Mouse (Mus musculus): ENCODE measurements around the gene Smc4. TPM values are rescaled to one million over a fixed set of nuclear protein-coding genes. Genes with fewer than 3 reads are reported as not detected.

The Smc4 gene
- polyA plus RNA-seq, 1 experiment from 2014 or later = 172 TPM

DNA sequence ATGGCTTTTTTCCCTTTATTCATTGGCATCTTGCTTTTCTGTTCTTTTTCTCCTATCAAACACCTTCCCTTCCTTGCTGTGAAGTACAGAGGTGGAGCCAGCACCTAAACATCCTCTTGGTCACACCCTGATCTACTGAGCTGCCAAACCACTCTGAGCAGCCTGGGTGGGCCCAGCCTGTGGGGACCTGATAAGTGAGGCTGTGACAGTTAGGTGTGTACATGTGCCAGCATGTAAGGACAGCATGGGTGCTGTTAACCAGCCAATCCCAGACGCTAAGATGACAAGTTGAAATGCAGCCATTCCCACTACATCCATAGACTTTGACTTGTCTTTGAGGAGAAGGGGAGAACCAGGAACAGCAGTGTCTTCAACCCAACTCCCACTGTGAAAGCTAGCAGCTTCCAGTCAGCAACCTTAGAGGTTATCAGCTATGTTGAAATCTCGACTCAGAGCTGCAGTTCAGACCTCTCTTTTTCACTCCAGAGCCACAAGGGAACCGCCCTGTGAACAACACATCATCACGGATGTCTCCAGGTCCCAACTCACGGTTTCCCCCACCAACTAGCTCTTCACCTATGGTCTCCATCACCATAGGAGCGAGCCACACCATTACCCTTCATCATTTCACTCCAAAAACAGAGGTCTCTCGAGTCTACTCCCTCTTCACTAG lies 50.4 kb downstream of the Smc4 start:
- no peak for ATAC-seq (ENCODE audit: low FRiP score, low read depth)
- WGBS = 84% methylated on average over 7 of the region's 7 CpGs
- Histone ChIP-seq H3K36me3 (no peaks in the 10 kb centered on the region), H3K4me3 (no peak overlapping the region), H3K27me3 (no peaks in the 10 kb centered on the region), H3K4me2 (replicated peaks) (no peak overlapping the region), H3K9ac (replicated peaks) (no peak overlapping the region), H3K9me3 (no peaks in the 10 kb centered on the region), H3K4me1 (no peaks in the 10 kb centered on the region), H3K27ac (replicated peaks) (no peak overlapping the region)

DNA sequence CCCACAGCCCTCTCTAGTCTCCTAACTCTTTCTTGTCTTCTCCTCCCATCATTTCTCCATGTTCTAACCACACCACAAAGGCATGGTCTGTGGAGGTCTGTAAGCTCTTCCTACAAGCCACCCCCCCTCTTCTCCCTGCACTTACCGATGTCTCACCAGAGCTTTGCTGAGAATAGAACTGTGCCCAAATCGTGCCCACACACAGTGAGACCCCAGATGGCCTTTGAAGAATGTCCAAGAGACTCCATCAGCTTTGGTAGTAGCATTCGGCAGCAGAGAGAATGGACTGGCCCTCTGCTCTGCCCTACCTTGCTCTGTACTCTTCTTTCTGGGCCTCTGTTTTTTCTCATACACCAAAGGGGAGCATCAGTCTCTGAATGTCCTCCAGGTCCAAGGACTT lies 51.3 kb downstream of the Smc4 start:
- Histone ChIP-seq H3K9ac (replicated peaks) (no peak overlapping the region), H3K4me2 (replicated peaks) (no peak overlapping the region), H3K9me3 (no peaks in the 10 kb centered on the region), H3K4me3 (no peak overlapping the region), H3K4me1 (no peaks in the 10 kb centered on the region), H3K27ac (replicated peaks) (no peak overlapping the region), H3K36me3 (no peaks in the 10 kb centered on the region), H3K27me3 (no peaks in the 10 kb centered on the region)
- 95% methylated on average over 3 of the region's 3 CpGs for WGBS
- no peak for ATAC-seq (ENCODE audit: low FRiP score, low read depth)

- ATAC-seq (ENCODE audit: low FRiP score, low read depth) = no peak
- H3K27me3 ChIP-seq = no peaks in the 10 kb centered on the region
- H3K4me3 ChIP-seq = no peak overlapping the region
- H3K36me3 ChIP-seq = no peaks in the 10 kb centered on the region
- H3K9ac ChIP-seq (replicated peaks) = no peak overlapping the region
- no peak overlapping the region for H3K4me2 ChIP-seq (replicated peaks)
- WGBS = 95% methylated on average over 4 of the region's 4 CpGs
- no peak overlapping the region for H3K27ac ChIP-seq (replicated peaks)
- no peaks in the 10 kb centered on the region for H3K9me3 ChIP-seq
- H3K4me1 ChIP-seq = no peaks in the 10 kb centered on the region
These were observed 56.1 kb downstream of the Smc4 start for GRCm38 (mm10) chr3:69060672-69061071.

DNA sequence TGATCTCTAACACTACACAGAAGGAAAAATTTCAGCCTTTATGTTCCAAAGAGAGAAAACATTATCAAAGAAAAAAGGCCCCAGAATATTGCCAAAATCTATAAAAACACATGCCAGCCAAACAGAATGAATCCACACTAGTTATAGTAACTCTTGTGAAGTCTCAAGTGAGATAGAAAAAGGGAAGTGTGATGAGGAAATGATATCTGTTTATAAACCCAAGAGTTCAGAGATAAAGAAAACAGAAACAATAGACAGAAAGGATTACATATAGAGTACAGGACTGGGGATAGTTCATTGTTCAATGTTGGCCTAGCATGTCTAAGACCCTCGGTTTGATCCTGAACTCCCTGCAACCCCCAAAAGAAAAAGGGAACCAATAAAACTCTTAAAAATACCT lies 58.2 kb downstream of the Smc4 start:
- no peak for ATAC-seq (ENCODE audit: low FRiP score, low read depth)
- 94% methylated on average over 1 of the region's 1 CpGs for WGBS
- no peaks in the 10 kb centered on the region for H3K9me3 ChIP-seq
- H3K36me3 ChIP-seq = no peaks in the 10 kb centered on the region
- no peaks in the 10 kb centered on the region for H3K27me3 ChIP-seq
- H3K4me3 ChIP-seq = no peak overlapping the region
- no peak overlapping the region for H3K9ac ChIP-seq (replicated peaks)
- no peak overlapping the region for H3K4me2 ChIP-seq (replicated peaks)
- no peaks in the 10 kb centered on the region for H3K4me1 ChIP-seq
- H3K27ac ChIP-seq (replicated peaks) = no peak overlapping the region

DNA sequence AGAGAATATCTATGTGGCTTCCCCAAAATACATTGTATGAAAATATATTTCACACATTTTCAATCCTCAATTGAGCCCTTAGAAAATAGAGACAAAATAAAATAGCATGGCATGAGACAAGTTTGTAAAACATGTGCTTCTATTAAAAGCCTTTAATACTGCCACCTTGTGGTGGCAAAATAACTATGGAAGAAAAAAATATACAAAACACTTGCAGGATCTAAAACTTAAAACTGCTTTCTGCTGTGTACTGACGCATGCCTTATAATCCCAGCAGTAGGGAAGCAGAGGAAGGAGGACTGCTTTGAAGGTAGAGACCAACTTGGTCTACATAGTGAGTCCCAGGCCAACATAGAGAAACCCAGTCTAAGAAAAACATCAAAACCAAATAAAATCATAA lies 59.5 kb downstream of the Smc4 start:
- Histone ChIP-seq H3K27ac (replicated peaks) (no peak overlapping the region), H3K9me3 (no peaks in the 10 kb centered on the region), H3K27me3 (no peaks in the 10 kb centered on the region), H3K4me1 (no peaks in the 10 kb centered on the region), H3K4me3 (no peak overlapping the region), H3K36me3 (no peaks in the 10 kb centered on the region), H3K9ac (replicated peaks) (no peak overlapping the region), H3K4me2 (replicated peaks) (no peak overlapping the region)
- ATAC-seq (ENCODE audit: low FRiP score, low read depth) = no peak
- WGBS = 62% methylated on average over 1 of the region's 1 CpGs

MicroRNA genes within 50 kb of the gene (microRNA counts, 519-probe panel; counts per million panel counts)
- 9,022 counts per million, percentile 95 among the panel's probes with 10 or more counts for microRNA mmu-miR-15b

Small RNA genes within 50 kb of the gene (microRNA-seq; reads per million reads assigned to microRNA genes)
- gene Mir15b (2,105 reads per million, percentile 85 among the genes with 10 or more reads in this experiment), gene Mir16-2 (867 reads per million, percentile 76 among the genes with 10 or more reads in this experiment)

Other genes with a start within 250 kb of the Smc4 start
- gene 1110032F04Rik, start 135.2 kb upstream of the Smc4 start, polyA plus RNA-seq (2016; fragmentation: Nextera tagmentation; extraction: Ambion mirVana) = 2.1 and 2.5 TPM in 2 replicates
- gene Ift80, start 168 bp upstream of the Smc4 start, polyA plus RNA-seq (2016; fragmentation: Nextera tagmentation; extraction: Ambion mirVana) = 16.2 and 20.4 TPM in 2 replicates
- gene Trim59, start 40.0 kb downstream of the Smc4 start, polyA plus RNA-seq (2016; fragmentation: Nextera tagmentation; extraction: Ambion mirVana) = 166 and 171 TPM in 2 replicates
- gene Kpna4, start 122.4 kb downstream of the Smc4 start, polyA plus RNA-seq (2016; fragmentation: Nextera tagmentation; extraction: Ambion mirVana) = 52.4 and 63.1 TPM in 2 replicates
- not detected in 2 replicates for gene Arl14, start 217.7 kb downstream of the Smc4 start, polyA plus RNA-seq (2016; fragmentation: Nextera tagmentation; extraction: Ambion mirVana)